Mouse (Mus musculus) T-cell, adult 2 months (primary cell): ENCODE results near the gene Spesp1.

Experiments used
- DNase-seq: peaks from one replicate; pipeline ENCODE4 v3.0.0; 2022; ENCODE audit warnings: low spot score

Spesp1 gene

GRCm38 (mm10) chr9:62281991-62282390, at the start of gene Spesp1:
TSS of gene Spesp1 (minus strand) at chr9:62282208.
- DNase-seq, result no peak

- DNase-seq, result no peak
Observed at GRCm38 (mm10) chr9:62325965-62326364, 44.0 kb upstream of the Spesp1 start.

- no peak for DNase-seq
Observed at GRCm38 (mm10) chr9:62323816-62324215, 41.8 kb upstream of the Spesp1 start.

- DNase-seq, result no peak
Observed at GRCm38 (mm10) chr9:62318729-62319128, 36.7 kb upstream of the Spesp1 start.

- DNase-seq, result no peak
Observed at GRCm38 (mm10) chr9:62315556-62315955, 33.5 kb upstream of the Spesp1 start.

- no peak for DNase-seq
Observed at GRCm38 (mm10) chr9:62296891-62297290, 14.9 kb upstream of the Spesp1 start.

GRCm38 (mm10) chr9:62295006-62295698, 13.1 kb upstream of the Spesp1 start:
- peak; percentile 79 for DNase-seq

- no peak for DNase-seq
Observed at GRCm38 (mm10) chr9:62287633-62288025, 5.6 kb upstream of the Spesp1 start.

GRCm38 (mm10) chr9:62286967-62287632, 5.1 kb upstream of the Spesp1 start:
- DNase-seq, result peak; percentile 75

- no peak for DNase-seq
Observed at GRCm38 (mm10) chr9:62284266-62284665, 2.3 kb upstream of the Spesp1 start.

GRCm38 (mm10) chr9:62276899-62277298, 5.1 kb downstream of the Spesp1 start:
- DNase-seq, result no peak

GRCm38 (mm10) chr9:62270775-62271399, 11.1 kb downstream of the Spesp1 start:
- peak; percentile 37 for DNase-seq

GRCm38 (mm10) chr9:62269161-62269560, 12.8 kb downstream of the Spesp1 start:
- DNase-seq, result no peak

GRCm38 (mm10) chr9:62265278-62265677, 16.7 kb downstream of the Spesp1 start:
- no peak for DNase-seq

GRCm38 (mm10) chr9:62263652-62264051, 18.4 kb downstream of the Spesp1 start:
- no peak for DNase-seq

GRCm38 (mm10) chr9:62261406-62261805, 20.6 kb downstream of the Spesp1 start:
- DNase-seq, result peak; percentile 53

- peak; percentile 75 for DNase-seq
Observed at GRCm38 (mm10) chr9:62261006-62261405, 21.0 kb downstream of the Spesp1 start.

GRCm38 (mm10) chr9:62258005-62258404, 24.0 kb downstream of the Spesp1 start:
- no peak for DNase-seq

- DNase-seq, result peak; percentile 52
Observed at GRCm38 (mm10) chr9:62255896-62256576, 26.0 kb downstream of the Spesp1 start.

- peak; percentile 55 for DNase-seq
Observed at GRCm38 (mm10) chr9:62253736-62254443, 28.1 kb downstream of the Spesp1 start.

- no peak for DNase-seq
Observed at GRCm38 (mm10) chr9:62250296-62250695, 31.7 kb downstream of the Spesp1 start.

- DNase-seq, result no peak
Observed at GRCm38 (mm10) chr9:62246380-62246942, 35.5 kb downstream of the Spesp1 start.
